Mouse (Mus musculus) bone marrow macrophage, adult 2 months (primary cell): Measurements from ENCODE around the gene Dnm1.

Experiments used
- CTCF ChIP-seq: IDR thresholded peaks from 2 replicates; pipeline ENCODE4 v1.5.1; 2012; ENCODE audit warnings: low read depth, mild to moderate bottlenecking, low read length, moderate library complexity
- POLR2A ChIP-seq: IDR thresholded peaks from 2 replicates; pipeline ENCODE4 v1.6.1; 2012; ENCODE audit warnings: mild to moderate bottlenecking, low read depth, low read length, borderline replicate concordance

DNA sequence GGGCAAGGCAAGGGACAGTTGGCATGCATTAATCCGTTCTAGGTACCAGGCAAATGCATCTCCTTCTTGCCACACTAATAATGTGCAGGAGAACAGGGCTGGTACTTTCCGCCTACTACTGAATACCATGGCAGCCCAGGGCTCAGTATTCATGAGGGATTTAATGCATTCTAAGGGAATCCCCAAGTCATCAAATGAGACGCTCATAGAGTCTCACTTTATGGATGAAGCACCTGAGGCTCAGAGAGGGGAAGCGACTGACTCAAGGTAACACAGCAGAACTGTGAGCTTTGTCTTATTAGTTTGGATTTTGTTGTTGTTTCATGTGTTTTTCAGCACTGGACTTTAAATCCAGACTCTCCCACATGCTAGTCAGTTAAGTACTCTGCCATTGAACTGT, 11.1 kb downstream of the Dnm1 start:
- TF ChIP-seq CTCF (no peak), POLR2A (no peak)
